Mouse (Mus musculus) brain, embryonic 14.5 days (tissue): ENCODE measurements around the gene Epb41l2.

Source experiments
- CTCF ChIP-seq: fragments of 200-500 bp; IDR thresholded peaks from 2 replicates; pipeline ENCODE4 v1.5.1; 2012; ENCODE audit warnings: inconsistent platforms, mild to moderate bottlenecking, moderate library complexity, borderline replicate concordance; ENCODE audit not compliant: insufficient read depth, insufficient read length; ENCODE audit errors: extremely low read depth
- POLR2A ChIP-seq: fragments of 200-500 bp; IDR thresholded peaks from 2 replicates; pipeline ENCODE4 v1.6.1; 2012; ENCODE audit warnings: mild to moderate bottlenecking, inconsistent platforms, borderline replicate concordance; ENCODE audit not compliant: poor library complexity, insufficient read depth, insufficient read length, severe bottlenecking; ENCODE audit errors: extremely low read depth

DNA sequence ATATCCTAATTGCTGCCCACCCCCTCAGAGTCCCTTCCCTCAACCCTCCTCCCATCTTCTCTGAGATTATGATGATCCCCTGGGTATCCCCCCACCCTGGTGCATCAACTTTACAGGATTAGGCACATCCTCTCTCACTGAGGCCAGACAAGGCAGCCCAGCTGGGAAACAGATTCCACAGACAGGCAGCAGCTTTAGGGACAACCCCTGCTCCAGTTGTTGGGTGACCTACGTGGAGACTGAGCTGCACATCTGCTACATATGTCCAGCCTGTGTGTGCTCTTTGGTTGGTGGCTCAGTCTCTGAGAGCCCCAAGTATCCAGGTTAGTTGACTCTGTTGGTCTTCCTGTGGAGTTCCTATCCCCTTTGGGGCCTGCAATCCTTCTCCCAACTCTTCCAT lies 179.1 kb downstream of the Epb41l2 start:
- TF ChIP-seq POLR2A (no peak), CTCF (no peak)
